Mouse (Mus musculus): Measurements from ENCODE around the gene Oprm1. TPM values are rescaled to one million over a fixed set of nuclear protein-coding genes. Genes with fewer than 3 reads are reported as not detected.

The Oprm1 gene
- polyA plus RNA-seq, 1 experiment from 2014 or later, result not detected

- Histone ChIP-seq H3K4me3 (ENCODE audit: low read depth, low read length) (no peak overlapping the region), H3K9ac (no peak overlapping the region), H3K27me3 (ENCODE audit: insufficient read depth, low read length) (no peaks in the 10 kb centered on the region; the same call in 1 of the 2 replicates), H3K36me3 (ENCODE audit: insufficient read depth) (no peaks in the 10 kb centered on the region), H3K9me3 (ENCODE audit: low read depth, low read length) (no peaks in the 10 kb centered on the region), H3K27ac (ENCODE audit: low read depth) (no peak overlapping the region), H3K4me2 (no peak overlapping the region), H3K4me1 (ENCODE audit: insufficient read depth) (no peaks in the 10 kb centered on the region)
- ATAC-seq (ENCODE audit: insufficient read depth) (no peak), DNase-seq (no peak)
- WGBS, result 57% methylated on average over 3 of the region's 3 CpGs
- TF ChIP-seq CTCF (IDR thresholded peaks at IDR 0.05; ENCODE audit: low read depth), result no peak
These were observed 137.5 kb downstream of the Oprm1 start for GRCm38 (mm10) chr10:6895796-6896195.

- no peak overlapping the region for H3K4me2 ChIP-seq
- 58% methylated on average over 3 of the region's 3 CpGs for WGBS
- no peaks in the 10 kb centered on the region; the same call in 1 of the 2 replicates for H3K27me3 ChIP-seq (ENCODE audit: insufficient read depth, low read length)
- ATAC-seq (ENCODE audit: insufficient read depth), result 0 out of 2 replicates have a peak, but pooled peaks have one; percentile 47
- peak; percentile 8 for DNase-seq
- H3K4me1 ChIP-seq (ENCODE audit: insufficient read depth), result no peaks in the 10 kb centered on the region
- no peak overlapping the region for H3K4me3 ChIP-seq (ENCODE audit: low read depth, low read length)
- H3K36me3 ChIP-seq (ENCODE audit: insufficient read depth), result no peaks in the 10 kb centered on the region
- TF ChIP-seq CTCF (IDR thresholded peaks at IDR 0.05; ENCODE audit: low read depth), result no peak
- no peak overlapping the region for H3K9ac ChIP-seq
- H3K9me3 ChIP-seq (ENCODE audit: low read depth, low read length), result no peaks in the 10 kb centered on the region
- H3K27ac ChIP-seq (ENCODE audit: low read depth), result no peak overlapping the region
These were observed 138.5 kb downstream of the Oprm1 start for GRCm38 (mm10) chr10:6896659-6897303.

GRCm38 (mm10) chr10:6900126-6900525 lies 141.8 kb downstream of the Oprm1 start:
- DNase-seq, result no peak
- Histone ChIP-seq H3K4me3 (ENCODE audit: low read depth, low read length) (no peak overlapping the region), H3K9me3 (ENCODE audit: low read depth, low read length) (no peaks in the 10 kb centered on the region), H3K27me3 (ENCODE audit: insufficient read depth, low read length) (no peaks in the 10 kb centered on the region; the same call in 1 of the 2 replicates), H3K4me1 (ENCODE audit: insufficient read depth) (no peaks in the 10 kb centered on the region), H3K4me2 (no peak overlapping the region), H3K27ac (ENCODE audit: low read depth) (no peak overlapping the region), H3K9ac (no peak overlapping the region), H3K36me3 (ENCODE audit: insufficient read depth) (no peaks in the 10 kb centered on the region)
- no peak for TF ChIP-seq CTCF (IDR thresholded peaks at IDR 0.05; ENCODE audit: low read depth)
- ATAC-seq (ENCODE audit: insufficient read depth), result no peak
- 77% methylated on average over 4 of the region's 4 CpGs for WGBS

GRCm38 (mm10) chr10:6901819-6902393 lies 143.6 kb downstream of the Oprm1 start:
- no peak overlapping the region for H3K4me3 ChIP-seq (ENCODE audit: low read depth, low read length)
- TF ChIP-seq CTCF (IDR thresholded peaks at IDR 0.05; ENCODE audit: low read depth), result no peak
- H3K9ac ChIP-seq, result no peak overlapping the region
- H3K27ac ChIP-seq (ENCODE audit: low read depth), result no peak overlapping the region
- WGBS, result 78% methylated on average over 3 of the region's 3 CpGs
- H3K36me3 ChIP-seq (ENCODE audit: insufficient read depth), result no peaks in the 10 kb centered on the region
- no peak overlapping the region for H3K4me2 ChIP-seq
- ATAC-seq (ENCODE audit: insufficient read depth), result no peak
- no peaks in the 10 kb centered on the region for H3K4me1 ChIP-seq (ENCODE audit: insufficient read depth)
- no peaks in the 10 kb centered on the region; the same call in 1 of the 2 replicates for H3K27me3 ChIP-seq (ENCODE audit: insufficient read depth, low read length)
- H3K9me3 ChIP-seq (ENCODE audit: low read depth, low read length), result no peaks in the 10 kb centered on the region
- no peak for DNase-seq

GRCm38 (mm10) chr10:6909763-6910162 lies 151.5 kb downstream of the Oprm1 start:
- no peak overlapping the region for H3K4me3 ChIP-seq (ENCODE audit: low read depth, low read length)
- no peak overlapping the region for H3K9ac ChIP-seq
- no peaks in the 10 kb centered on the region for H3K9me3 ChIP-seq (ENCODE audit: low read depth, low read length)
- ATAC-seq (ENCODE audit: insufficient read depth) (no peak), DNase-seq (no peak)
- no peaks in the 10 kb centered on the region for H3K4me1 ChIP-seq (ENCODE audit: insufficient read depth)
- no peak overlapping the region for H3K4me2 ChIP-seq
- no peaks in the 10 kb centered on the region for H3K27me3 ChIP-seq (ENCODE audit: insufficient read depth, low read length)
- no peak overlapping the region for H3K27ac ChIP-seq (ENCODE audit: low read depth)
- WGBS, result 53% methylated on average over 2 of the region's 2 CpGs
- no peaks in the 10 kb centered on the region for H3K36me3 ChIP-seq (ENCODE audit: insufficient read depth)
- TF ChIP-seq CTCF (IDR thresholded peaks at IDR 0.05; ENCODE audit: low read depth), result no peak

GRCm38 (mm10) chr10:6915991-6916390 lies 157.7 kb downstream of the Oprm1 start:
- Histone ChIP-seq H3K4me1 (ENCODE audit: insufficient read depth) (no peaks in the 10 kb centered on the region), H3K36me3 (ENCODE audit: insufficient read depth) (no peaks in the 10 kb centered on the region), H3K9me3 (ENCODE audit: low read depth, low read length) (no peaks in the 10 kb centered on the region), H3K4me2 (no peak overlapping the region), H3K9ac (no peak overlapping the region), H3K27ac (ENCODE audit: low read depth) (no peak overlapping the region), H3K4me3 (ENCODE audit: low read depth, low read length) (no peak overlapping the region), H3K27me3 (ENCODE audit: insufficient read depth, low read length) (no peaks in the 10 kb centered on the region)
- DNase-seq (no peak), ATAC-seq (ENCODE audit: insufficient read depth) (no peak)
- 38% methylated on average over 1 of the region's 1 CpGs for WGBS
- TF ChIP-seq CTCF (IDR thresholded peaks at IDR 0.05; ENCODE audit: low read depth), result no peak

GRCm38 (mm10) chr10:6916545-6917257 lies 158.4 kb downstream of the Oprm1 start:
- Histone ChIP-seq H3K27ac (ENCODE audit: low read depth) (no peak overlapping the region), H3K4me1 (ENCODE audit: insufficient read depth) (no peaks in the 10 kb centered on the region), H3K9me3 (ENCODE audit: low read depth, low read length) (no peaks in the 10 kb centered on the region), H3K4me3 (ENCODE audit: low read depth, low read length) (no peak overlapping the region), H3K27me3 (ENCODE audit: insufficient read depth, low read length) (no peaks in the 10 kb centered on the region), H3K36me3 (ENCODE audit: insufficient read depth) (no peaks in the 10 kb centered on the region), H3K9ac (no peak overlapping the region), H3K4me2 (no peak overlapping the region)
- ATAC-seq (ENCODE audit: insufficient read depth) (peak; percentile 84), DNase-seq (peak; percentile 92)
- 28% methylated on average over 6 of the region's 6 CpGs for WGBS
- TF ChIP-seq CTCF (IDR thresholded peaks at IDR 0.05; ENCODE audit: low read depth), result no peak

Data from lung, embryonic 14.5 days (tissue).